Mouse (Mus musculus) lung, postnatal 0 days (tissue): ENCODE data around the gene Defb45.

Experiments used
- CTCF ChIP-seq: IDR thresholded peaks from 2 replicates; pipeline ENCODE4 v1.5.1; 2016; ENCODE audit warnings: antibody characterized with exemption, mild to moderate bottlenecking
- EP300 ChIP-seq: IDR thresholded peaks from 2 replicates; pipeline ENCODE4 v1.6.1; 2016; ENCODE audit warnings: antibody characterized with exemption, mild to moderate bottlenecking, control low read depth

DNA sequence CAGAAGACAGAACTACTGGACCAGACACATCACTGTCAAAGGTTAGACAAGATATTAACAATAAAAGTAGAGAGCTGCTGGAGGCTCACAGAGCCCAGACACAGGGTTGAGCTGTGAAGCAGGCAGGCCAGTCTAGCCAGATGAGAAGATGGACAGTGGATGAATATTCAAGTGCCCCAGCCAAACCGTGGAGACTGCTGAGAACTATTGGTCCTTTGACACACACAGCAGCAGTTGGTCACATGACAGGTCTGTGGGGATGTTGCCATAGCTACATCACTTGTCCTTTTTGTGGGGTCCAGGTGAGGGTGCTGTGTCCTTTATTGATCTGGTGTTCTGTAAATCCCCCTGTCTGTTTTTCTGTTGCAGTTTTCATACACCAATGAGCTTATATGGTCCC lies 26.1 kb upstream of the Defb45 start:
- TF ChIP-seq CTCF: no peak
- no peak for TF ChIP-seq EP300
